Mouse (Mus musculus): Measurements from ENCODE around the gene 1700030J22Rik. TPM values are rescaled to one million over a fixed set of nuclear protein-coding genes. Genes with fewer than 3 reads are reported as not detected.

1700030J22Rik gene
- under 1 TPM; 0.62 to 0.67 TPM for total RNA-seq (2021)

DNA sequence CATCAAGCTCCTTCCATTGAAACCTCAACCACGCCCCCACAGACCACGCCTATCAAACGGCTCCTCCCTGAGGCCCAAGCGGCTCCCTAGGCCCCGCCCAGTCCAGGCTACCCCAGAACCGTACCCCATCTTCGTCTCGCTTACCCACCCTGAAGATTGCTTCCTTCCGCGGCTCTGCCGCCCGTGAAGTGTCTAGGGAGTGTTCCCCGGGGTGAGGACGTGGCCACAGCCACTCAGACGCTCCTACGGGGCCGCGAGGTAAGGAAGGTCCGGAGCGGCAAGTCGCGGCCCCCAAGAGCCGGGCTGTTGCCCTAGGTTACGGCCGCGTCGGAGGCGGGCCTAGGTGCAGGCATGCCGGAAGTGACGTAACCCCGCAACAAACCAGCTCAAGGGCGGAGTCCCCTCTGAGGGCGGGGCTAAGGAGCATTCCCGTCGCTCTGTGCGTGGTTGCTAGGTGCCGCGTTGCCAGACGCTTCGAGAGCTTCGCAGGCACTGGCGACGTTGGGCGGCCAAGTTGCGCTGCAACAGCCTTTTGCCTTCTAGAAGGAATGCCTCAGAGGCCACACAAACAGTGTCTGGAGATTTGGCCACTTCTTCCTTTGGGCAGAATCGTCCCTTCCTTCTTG lies at the start of gene 1700030J22Rik:
1700030J22Rik (minus strand) TSS at position 329 of the 626 bp plus-strand sequence.
- intact Hi-C loops (cut with DNase I), result loop anchor here (1.0 to 2.0 kb wide), 2 partner anchors 35 to 58 kb away; partner anchors contain the start of genes Atmin, Cenpn and Cmc2
- peak; percentile 99 for DNase-seq

DNA sequence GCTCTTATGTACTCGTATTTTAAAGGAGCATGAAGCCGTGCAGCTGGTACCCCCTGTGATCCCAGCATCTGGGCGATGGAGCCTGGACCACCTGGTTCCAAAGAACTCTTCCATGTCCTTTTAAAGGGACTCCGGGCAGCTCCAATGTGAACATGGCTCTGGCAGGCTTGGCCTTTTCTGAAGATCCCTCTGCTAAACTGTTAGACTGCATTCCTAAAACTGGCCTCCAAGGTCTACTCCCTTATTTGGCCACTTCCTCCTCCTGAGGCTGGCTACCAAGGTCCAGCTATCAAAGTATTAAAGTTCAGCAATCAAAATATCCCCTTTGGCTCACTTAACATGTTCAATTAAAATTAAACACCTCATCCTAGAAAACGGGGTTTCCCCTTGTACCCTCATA lies 48.8 kb upstream of the 1700030J22Rik start:
- intact Hi-C loops (cut with DNase I), result no loop called here
- DNase-seq, result no peak

DNA sequence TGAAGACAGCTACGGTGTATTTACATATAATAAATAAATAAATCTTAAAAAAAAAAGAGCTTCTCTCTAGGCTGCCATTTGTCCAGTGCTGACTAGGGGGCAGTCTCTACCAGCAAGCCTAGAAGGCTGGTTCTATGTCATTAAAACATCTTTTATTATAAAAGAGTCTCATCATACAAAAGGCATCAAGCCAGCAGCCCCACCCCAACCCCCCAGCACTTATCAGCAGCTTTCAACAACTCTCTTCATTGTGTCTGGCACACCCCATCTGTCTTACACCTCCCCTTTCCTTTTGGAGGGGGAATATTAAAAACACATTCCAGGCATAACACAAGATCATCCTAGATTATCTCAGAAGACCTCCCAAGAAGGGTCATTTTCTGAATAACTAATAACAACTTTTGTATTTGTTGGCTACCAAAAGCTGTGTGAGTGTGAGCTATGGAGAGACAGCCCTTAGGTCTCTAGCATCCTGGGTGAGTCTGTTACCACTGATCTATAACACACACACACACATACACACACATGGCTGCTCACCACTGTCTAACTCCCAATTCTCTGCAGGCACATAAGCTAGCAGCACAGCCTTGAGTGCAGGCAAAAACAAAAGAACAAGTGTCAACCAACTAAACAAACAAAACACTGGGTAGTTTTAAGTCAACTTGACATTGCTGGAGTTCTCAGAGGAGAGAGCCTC lies 43.7 kb upstream of the 1700030J22Rik start:
- intact Hi-C loops (cut with DNase I), result no loop called here
- peak; percentile 6 to 23 for DNase-seq

DNA sequence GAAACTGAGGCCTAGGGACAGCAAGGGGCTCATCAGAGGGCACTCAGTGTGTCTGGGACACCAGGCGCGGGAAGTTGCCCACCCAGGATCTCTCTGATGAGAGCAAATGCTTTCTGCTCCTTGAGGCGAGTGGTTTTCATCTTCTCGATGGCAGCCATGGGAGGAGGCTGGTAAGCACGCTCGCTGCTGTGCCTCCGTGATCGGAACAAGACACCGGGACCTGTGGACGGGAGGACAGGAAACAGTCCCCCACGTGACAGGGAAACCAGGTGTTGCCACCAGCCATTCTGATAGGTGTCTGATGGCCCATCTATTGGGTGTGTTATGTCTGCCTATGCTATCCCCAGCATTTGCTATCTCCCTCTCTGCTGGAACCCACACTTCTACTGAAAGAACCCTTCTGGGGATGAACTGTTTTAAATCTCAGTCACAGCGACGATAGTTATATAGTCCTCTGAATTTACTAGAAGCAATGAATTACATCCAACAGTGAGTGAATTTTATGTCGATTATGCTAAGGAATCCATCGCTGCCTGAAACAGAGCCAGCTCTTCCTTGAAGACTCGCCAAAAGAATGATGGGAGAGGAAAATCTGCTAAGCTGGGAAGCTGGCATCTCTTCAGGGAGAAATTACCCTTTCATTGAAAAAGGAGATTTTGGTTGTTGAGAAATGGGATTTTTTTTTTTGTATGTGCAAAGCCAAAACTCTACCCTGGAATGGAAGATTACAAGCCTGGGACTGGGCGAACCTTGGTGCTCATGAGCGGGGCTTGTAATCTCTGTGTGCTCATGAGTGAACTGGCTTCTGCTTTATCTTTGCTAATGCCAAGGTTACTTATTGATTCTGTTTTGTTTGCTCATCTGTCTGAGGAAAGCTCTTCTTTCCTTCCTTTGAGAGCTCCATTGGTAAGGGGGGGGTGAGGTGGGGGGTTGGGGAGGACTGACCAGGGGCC lies 40.8 kb upstream of the 1700030J22Rik start:
- DNase-seq, result no peak
- intact Hi-C loops (cut with DNase I), result no loop called here

DNA sequence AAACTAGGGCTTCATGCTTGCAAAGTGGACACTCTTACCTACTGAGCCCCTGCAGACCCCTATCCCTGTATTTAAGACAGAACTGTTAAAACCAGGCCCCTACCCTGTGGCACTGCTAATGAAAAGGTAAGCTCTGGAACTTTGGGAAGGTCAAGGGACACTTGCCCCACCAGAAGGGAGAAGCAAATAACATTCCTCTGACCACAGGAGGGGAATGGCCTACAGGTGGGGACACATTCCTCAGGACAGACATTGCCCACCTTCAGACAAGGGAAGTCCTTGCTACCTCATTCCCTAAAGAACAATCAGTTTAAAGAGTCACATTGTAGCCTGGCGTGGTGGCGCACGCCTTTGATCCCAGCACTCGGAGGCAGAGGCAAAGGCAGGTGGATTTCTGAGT lies 39.1 kb upstream of the 1700030J22Rik start:
- DNase-seq, result no peak
- intact Hi-C loops (cut with DNase I), result loop anchor here (2.0 kb wide), 1 partner anchor 77 kb away; the partner anchor contains the start of gene Bco1

DNA sequence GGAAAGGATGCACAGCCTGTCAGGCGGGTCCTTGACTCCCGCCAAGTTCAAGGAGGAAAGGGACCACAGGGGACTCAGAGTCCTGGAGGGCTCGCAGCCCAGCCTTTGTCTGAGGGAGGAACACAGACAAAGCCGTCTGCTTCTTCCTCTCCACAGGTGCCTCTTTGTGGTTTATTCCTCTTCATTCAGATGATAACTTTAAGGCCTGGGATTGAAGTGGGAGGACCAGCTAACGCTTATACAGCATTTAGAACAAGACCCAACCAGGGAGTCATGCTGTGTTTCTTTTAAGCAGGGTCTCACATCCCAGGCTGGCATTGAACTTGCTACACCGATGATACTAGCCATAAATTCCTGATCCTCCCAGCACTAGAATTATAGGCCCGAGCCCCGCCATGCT lies 38.2 kb upstream of the 1700030J22Rik start:
- intact Hi-C loops (cut with DNase I), result loop anchor here (2.0 kb wide), 1 partner anchor 78 kb away; the partner anchor contains the start of gene Bco1
- DNase-seq, result no peak

DNA sequence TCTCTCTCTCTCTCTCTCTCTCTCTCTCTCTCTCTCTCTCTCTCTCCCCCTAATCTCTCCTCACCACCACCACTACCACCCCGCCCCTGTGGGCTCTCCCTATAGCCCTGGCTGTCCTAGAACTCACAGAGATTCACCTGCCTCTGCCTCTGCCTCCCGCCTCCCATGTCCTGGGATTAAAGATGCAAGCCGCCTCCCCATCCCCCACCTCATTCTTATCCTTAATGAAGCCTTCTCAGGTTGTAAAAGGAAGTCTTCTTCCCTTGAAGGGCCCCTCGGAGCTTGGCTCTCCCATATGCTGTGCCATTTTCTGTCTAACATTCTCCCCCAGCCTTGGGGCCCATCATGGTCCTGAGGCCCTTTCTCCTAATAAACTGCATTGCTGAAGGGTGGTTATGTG lies 36.9 kb upstream of the 1700030J22Rik start:
- intact Hi-C loops (cut with DNase I), result loop anchor here (2.0 kb wide), 1 partner anchor 79 kb away; the partner anchor contains the start of gene Bco1
- no peak for DNase-seq

DNA sequence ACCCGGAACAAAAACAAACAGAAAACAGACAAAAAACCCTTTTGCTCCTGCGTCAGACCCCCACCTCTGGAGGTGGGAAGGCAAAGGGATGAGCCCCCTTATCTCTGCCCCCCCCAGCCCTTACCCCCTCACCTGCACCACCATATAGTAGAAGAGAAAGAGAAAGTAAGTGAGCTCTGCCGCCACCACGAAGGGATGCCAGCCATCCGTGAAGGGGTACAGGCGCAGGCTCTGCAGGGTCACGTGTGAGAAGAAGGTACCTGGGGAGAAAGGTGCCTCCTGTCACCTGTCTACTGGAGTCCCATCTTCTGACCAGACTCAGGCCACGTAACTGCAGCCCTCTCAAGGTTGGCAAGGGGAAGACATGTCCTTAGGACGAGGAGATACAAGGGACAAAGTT lies 32.6 kb upstream of the 1700030J22Rik start:
- intact Hi-C loops (cut with DNase I), result no loop called here
- DNase-seq, result no peak

DNA sequence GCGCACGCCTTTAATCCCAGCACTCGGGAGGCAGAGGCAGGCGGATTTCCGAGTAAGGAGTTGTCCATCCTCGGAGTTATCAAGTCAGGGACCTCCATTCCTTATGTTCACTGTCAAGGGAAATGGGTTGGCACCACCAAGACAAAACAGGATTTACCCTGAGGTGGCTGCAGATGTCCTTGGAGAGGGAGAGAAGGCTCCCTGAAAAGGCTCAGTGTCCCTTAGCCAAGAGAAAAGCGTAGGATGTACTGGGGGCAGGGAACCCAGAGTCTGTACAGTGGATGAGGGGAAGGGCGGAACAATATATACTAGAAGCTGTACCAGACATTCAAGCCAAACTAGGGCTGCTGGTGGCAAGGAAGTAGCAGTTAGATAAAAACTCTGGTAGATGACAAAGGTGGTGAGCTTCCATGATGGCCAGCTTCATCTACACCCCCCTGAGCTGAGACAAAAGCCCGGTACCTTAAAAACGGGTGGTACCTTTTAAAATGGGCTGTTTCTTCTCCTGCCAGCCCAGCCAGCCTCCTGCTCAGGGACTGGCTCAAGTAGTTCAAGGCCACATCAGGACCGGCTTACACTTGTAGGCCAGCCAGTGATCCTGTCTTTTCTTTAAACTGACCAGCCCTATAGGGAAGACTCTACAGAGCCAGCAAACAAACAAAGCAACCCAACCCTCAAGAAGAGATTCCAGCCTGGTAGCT lies 15.4 kb upstream of the 1700030J22Rik start:
- DNase-seq, result no peak
- intact Hi-C loops (cut with DNase I), result no loop called here

DNA sequence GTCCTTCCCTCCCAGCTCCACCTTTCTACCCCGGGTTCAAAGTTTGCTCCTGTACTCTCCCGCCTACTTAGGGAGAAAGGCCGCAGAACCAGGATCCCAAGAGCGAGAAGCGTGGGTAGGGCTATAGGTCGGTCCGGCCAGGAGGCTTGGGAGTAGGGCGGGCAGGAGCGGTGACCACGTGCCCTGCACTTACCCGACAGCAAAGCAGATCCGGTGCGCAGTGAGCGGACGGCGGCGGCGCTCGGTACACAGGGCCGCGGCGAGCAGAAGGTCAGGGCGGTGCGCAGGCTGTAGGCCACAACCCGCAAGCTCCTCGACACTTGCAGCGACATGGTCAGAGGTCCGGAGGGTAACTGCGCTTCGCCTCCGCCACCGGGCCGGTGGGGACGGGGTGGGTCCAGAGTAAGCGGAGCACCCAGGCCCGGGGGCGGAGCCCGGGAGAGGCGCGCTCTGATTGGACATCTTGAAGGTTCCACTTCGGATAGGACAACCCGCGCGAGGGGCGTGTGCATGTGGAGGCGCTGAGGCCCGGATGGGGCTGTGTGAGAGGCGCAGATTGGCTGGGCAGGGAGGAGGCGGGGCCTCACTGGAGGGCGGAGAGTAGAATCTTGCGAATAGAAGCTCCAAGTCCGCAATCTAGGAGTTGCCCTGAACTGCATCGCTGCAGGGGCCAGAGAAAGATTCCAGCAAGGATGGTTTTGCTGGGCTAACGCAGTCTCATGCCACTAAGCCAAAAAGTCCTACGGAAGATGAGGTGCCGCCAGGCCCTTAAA lies 14.5 kb upstream of the 1700030J22Rik start, which contains the start of gene Gcsh:
Gcsh (minus strand) TSS at position 443 of the 773 bp plus-strand sequence.
- peak; percentile 99 for DNase-seq
- intact Hi-C loops (cut with DNase I), result no loop called here

DNA sequence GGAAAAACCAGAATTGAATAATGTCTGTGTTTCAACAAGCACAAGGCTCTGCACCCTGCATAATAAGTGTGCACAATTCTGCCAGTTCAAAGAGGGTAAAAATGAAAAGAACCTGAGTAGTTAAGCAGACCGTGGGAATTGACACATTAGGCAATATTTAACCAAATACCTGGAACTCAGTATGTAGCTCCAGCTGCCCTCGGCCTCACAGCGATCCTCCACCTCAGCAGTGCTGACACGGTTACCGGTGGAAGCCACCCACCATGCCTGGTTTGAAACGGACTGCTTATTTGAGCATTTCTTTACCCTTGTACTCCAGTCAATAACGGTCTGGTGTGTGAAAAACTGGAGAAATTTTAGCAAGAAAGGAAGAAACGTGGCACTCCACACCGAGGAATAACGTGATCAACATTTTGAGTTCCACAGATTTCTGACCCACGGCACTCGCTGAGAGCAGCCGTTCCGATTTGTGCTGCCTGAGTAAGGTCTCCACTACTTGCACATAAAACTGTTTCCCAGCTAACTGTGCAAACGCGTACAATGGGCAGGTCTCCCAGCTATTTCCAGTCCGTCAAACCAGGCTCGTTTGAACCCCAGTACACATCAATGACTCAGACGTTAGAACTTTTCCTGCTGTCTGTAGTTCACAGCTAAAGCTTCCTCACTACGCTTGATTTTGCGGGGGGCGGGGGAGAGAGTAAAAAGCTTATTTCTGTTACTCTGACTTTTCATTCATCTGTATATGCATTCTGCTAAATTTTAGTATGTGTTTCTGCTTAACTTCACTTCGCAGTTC lies 13.6 kb upstream of the 1700030J22Rik start:
- intact Hi-C loops (cut with DNase I), result no loop called here
- peak; percentile 18 to 33 for DNase-seq

DNA sequence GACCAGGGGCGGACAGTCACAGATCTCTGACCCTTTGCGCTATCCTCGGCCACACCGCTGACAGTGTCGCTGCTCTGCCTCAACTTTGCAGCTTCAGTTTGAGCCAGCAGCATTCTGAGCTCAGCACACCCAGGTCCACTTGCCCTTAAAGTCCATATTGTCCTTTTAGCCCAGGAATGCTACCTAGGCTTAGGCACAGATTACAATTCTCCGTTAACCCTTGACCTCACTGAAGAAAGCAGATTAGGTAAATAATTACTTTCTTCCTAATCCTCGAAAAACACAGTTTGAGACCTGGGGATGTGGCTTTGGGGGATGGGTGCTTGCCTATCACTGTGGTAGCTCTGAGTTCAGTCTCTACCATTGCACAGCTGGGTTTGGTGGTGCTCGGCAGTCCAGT lies 12.5 kb upstream of the 1700030J22Rik start:
- no peak for DNase-seq
- intact Hi-C loops (cut with DNase I), result no loop called here

DNA sequence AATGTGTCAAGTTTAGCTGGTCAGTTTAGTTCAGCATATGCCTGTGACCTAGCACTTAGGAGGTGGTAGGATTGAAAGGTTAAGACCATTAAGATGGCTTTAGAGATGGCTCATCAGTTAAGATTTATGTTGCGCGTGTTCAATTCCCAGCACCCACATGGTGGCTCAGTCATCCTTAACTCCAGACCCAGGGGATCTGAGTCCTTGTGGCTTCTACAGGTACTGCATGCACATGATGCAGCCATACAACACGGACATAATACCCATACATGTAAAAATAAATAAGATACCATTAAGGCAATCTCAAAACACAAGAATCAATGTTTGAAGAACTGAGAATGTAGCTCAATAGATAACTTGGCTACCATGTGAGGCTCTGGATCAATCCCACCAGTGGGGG lies 11.1 kb upstream of the 1700030J22Rik start:
- intact Hi-C loops (cut with DNase I), result no loop called here
- DNase-seq, result no peak

DNA sequence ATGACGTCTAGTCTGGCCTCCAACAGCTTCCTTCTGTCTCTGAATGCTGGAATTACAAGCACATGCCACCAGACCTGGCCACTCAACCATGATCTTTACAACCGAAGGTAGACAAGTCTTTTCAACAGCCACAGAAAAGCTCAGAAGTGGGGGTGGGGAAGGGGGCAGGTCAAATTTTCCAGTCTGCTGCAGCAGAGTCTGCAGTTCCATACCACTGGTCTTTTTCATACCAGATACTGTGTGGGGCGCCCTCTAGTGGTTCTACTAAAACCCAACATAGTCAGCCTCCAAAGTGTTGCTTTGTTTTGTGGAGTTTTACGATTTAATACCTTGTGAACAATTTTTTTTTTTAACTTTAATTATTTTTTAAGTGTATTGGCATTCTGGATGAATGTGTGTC lies 1.4 kb upstream of the 1700030J22Rik start:
- intact Hi-C loops (cut with DNase I), result no loop called here
- peak; percentile 63 to 84 for DNase-seq

DNA sequence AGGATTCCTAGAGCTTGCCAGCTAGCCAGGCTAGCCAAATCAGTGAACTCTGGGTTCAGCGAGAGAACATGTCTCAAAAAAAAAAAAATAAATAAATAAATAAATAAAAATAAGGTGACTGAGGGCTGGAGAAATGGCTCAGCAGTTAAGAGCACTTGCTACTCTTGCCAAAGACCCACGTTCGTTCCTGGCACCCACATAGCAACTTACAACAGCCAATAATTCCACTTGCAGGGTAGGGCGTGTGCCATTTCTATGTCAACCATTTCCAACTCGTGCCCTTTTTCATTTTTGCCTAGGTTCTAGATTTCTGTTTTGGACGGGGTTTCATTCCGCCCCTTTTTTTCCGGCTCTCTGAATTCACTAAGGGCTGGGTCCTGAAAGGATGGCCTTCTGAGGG lies 707 bp downstream of the 1700030J22Rik start:
- intact Hi-C loops (cut with DNase I), result loop anchor here (2.0 kb wide), 1 partner anchor 57 kb away; the partner anchor contains the start of genes Cenpn and Cmc2
- DNase-seq, result peak in 1 of 2 experiments; percentile 3

DNA sequence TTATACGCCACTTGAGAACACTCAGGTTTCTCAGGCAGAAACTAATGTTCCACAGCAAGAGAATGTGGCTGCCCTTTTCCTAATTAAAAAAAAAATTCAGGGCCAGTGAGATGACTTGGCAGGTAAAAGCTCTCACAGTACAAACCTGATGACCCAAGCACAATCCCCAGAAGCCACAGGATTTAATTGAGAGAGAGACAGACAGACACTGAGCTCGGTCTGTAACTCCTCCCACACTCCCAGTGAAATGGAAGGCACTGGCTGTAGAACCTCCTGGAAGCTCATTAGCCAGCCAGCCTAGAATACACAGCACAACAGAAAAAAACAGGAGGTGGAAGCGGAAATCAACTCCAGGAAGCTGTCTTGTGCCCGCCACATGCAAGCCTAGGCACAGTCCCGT lies 3.2 kb downstream of the 1700030J22Rik start:
- no peak for DNase-seq
- intact Hi-C loops (cut with DNase I), result no loop called here

DNA sequence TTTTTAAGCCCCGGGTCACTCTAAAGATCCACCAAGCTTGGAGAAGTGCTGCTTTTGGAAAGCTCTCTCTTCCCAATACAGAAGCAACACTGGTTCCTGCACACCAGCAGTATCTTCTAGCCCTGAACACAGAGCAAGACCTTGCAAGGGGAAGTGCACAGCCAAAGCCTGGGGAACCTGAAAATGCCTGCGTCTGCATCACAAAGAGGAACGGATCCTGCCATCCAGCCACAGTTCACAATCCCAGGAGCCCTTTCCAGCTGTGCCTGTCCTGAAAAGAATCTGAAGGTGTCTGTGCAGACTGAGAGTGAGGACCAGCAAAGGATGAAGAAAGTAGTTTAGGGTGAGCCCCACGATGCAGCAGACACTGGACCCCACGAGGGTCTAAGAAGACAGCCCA lies 3.7 kb downstream of the 1700030J22Rik start:
- intact Hi-C loops (cut with DNase I), result no loop called here
- peak in 1 of 2 experiments; percentile 3 for DNase-seq

DNA sequence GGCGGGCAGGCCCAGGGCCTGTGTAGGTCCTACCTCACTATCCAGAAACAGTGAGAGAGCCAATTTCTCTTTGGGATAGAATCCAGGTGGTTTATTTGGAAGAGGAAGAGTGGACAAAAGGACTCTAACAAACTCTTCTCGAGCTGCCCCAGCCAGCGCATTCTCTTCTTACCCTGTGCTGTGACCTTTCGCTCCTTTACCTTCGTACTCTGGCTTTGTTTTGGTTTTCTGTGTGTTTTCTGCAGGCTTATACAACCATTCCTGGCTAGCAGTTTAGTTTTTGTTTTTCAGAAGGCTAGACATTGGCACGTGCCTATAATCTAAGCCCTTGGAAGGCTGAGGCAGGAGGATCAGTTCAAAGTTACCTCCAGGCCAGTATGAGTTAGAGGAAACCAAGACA lies 9.2 kb downstream of the 1700030J22Rik start:
- DNase-seq, result no peak
- intact Hi-C loops (cut with DNase I), result no loop called here

DNA sequence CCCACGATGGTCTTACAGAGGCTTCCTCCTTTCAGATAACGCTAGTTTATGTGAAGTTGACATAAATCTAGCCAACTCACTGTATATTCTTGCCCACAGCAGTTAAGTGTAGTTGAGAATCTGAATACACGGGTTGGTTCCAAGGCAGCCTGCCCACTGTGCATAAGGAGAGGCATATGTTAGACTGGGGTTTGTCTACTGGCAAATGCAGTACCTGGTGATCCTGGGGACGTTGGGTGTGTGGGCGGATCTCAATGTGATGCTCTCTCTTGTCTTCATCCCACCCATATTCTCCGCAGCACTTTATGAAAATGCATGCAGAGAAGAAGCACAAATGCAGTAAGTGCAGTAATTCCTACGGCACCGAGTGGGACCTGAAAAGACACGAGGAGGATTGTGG lies 24.3 kb downstream of the 1700030J22Rik start:
- no peak for DNase-seq
- intact Hi-C loops (cut with DNase I), result no loop called here

All from heart, postnatal 10 days (tissue).